Mouse (Mus musculus): Measurements from ENCODE around the gene Nck1.

GRCm38 (mm10) chr9:100452432-100452831 lies 93.5 kb downstream of the Nck1 start:
- TF ChIP-seq MAFK (IDR thresholded peaks at IDR 0.05; ENCODE audit: insufficient read depth, low read depth, low read length): no peak
- no peak for TF ChIP-seq HCFC1 (IDR thresholded peaks at IDR 0.05; ENCODE audit: borderline replicate concordance, insufficient read depth, low read length)
- TF ChIP-seq ZNF384 (IDR thresholded peaks at IDR 0.05; ENCODE audit: low read depth, low read length): no peak
- no peak for TF ChIP-seq CHD2 (IDR thresholded peaks at IDR 0.05; ENCODE audit: low read depth, low read length)

Measured in ES-E14 (cell line).